Mouse (Mus musculus): Measurements from ENCODE around the gene Ppp1r11. TPM values are rescaled to one million over a fixed set of nuclear protein-coding genes. Genes with fewer than 3 reads are reported as not detected.

Gene Ppp1r11
- polyA plus RNA-seq, 1 experiment from 2014 or later: 176 TPM

DNA sequence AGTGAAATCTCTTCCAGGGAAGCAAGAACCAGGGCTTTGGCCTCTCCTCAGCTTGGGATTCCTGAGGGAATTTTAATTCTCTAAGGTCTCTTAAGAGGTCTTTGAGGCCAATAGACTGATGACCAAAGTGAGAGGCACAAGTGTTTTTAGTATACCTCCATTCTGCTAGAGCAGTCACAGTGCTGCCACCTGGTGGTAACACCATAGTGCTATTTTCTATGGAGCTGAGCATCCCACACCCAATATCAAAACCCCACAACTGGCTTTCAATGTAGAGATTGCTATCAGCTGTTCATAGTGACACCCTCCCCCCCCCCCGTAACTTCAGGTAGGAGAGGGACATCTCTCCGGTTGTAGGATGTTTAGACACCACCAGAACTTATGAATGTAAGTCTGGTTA, 37.4 kb downstream of the Ppp1r11 start:
- DNase-seq: peak; percentile 89
- no peaks in the 10 kb centered on the region for H3K4me1 ChIP-seq (ENCODE audit: control insufficient read depth, insufficient read depth, low read length)
- H3K4me2 ChIP-seq (ENCODE audit: low read length): no peak overlapping the region
- no peak overlapping the region for H3K9ac ChIP-seq (replicated peaks; ENCODE audit: low read length)
- no peaks in the 10 kb centered on the region for H3K36me3 ChIP-seq (ENCODE audit: control insufficient read depth, insufficient read depth, low read length)
- no peak overlapping the region for H3K4me3 ChIP-seq (replicated peaks; ENCODE audit: low read depth, low read length)
- ATAC-seq (ENCODE audit: low FRiP score, low TSS enrichment): no peak
- no peaks in the 10 kb centered on the region for H3K27me3 ChIP-seq (ENCODE audit: control insufficient read depth, insufficient read depth, low read length)
- no peaks in the 10 kb centered on the region for H3K9me3 ChIP-seq (ENCODE audit: control insufficient read depth, low read length)
- no peak overlapping the region for H3K27ac ChIP-seq (replicated peaks; ENCODE audit: low read depth, low read length)
- 14% methylated on average over 2 of the region's 2 CpGs for WGBS

- H3K27ac ChIP-seq (replicated peaks; ENCODE audit: low read depth, low read length): no peak overlapping the region
- H3K4me1 ChIP-seq (ENCODE audit: control insufficient read depth, insufficient read depth, low read length): no peaks in the 10 kb centered on the region
- no peaks in the 10 kb centered on the region for H3K36me3 ChIP-seq (ENCODE audit: control insufficient read depth, insufficient read depth, low read length)
- H3K27me3 ChIP-seq (ENCODE audit: control insufficient read depth, insufficient read depth, low read length): no peaks in the 10 kb centered on the region
- H3K4me3 ChIP-seq (replicated peaks; ENCODE audit: low read depth, low read length): no peak overlapping the region
- WGBS: 79% methylated on average over 2 of the region's 2 CpGs
- H3K4me2 ChIP-seq (ENCODE audit: low read length): no peak overlapping the region
- no peaks in the 10 kb centered on the region for H3K9me3 ChIP-seq (ENCODE audit: control insufficient read depth, low read length)
- no peak for ATAC-seq (ENCODE audit: low FRiP score, low TSS enrichment)
- no peak overlapping the region for H3K9ac ChIP-seq (replicated peaks; ENCODE audit: low read length)
- no peak for DNase-seq
These were observed 39.5 kb downstream of the Ppp1r11 start for GRCm38 (mm10) chr17:36912031-36912430.

DNA sequence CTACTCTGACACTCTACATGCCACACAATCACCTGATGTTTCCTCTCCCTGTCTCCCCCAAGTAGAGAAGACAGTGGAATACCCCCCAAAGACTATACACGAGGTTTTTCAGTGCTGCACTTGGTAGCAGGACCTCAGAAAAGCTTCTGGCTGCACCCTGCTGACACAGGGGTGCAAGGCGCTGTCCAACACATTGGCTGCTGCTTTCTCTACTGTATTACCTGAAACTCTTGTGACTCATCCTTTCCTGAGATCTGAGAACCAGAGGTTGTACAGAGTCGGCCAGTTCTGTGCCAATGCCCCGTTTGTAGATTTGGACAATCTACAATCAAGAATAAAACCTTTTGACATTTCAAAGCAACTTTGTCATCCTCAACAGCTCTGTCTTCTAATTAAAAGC, 41.7 kb downstream of the Ppp1r11 start:
- Histone ChIP-seq H3K9me3 (ENCODE audit: control insufficient read depth, low read length) (no peaks in the 10 kb centered on the region), H3K27me3 (ENCODE audit: control insufficient read depth, insufficient read depth, low read length) (no peaks in the 10 kb centered on the region), H3K4me3 (replicated peaks; ENCODE audit: low read depth, low read length) (no peak overlapping the region), H3K36me3 (ENCODE audit: control insufficient read depth, insufficient read depth, low read length) (no peaks in the 10 kb centered on the region), H3K27ac (replicated peaks; ENCODE audit: low read depth, low read length) (no peak overlapping the region), H3K4me1 (ENCODE audit: control insufficient read depth, insufficient read depth, low read length) (no peaks in the 10 kb centered on the region), H3K4me2 (ENCODE audit: low read length) (no peak overlapping the region), H3K9ac (replicated peaks; ENCODE audit: low read length) (no peak overlapping the region)
- no peak for ATAC-seq (ENCODE audit: low FRiP score, low TSS enrichment)
- WGBS: 59% methylated on average over 4 of the region's 4 CpGs
- DNase-seq: no peak

- no peak for DNase-seq
- 51% methylated on average over 1 of the region's 1 CpGs for WGBS
- no peak overlapping the region for H3K4me2 ChIP-seq (ENCODE audit: low read length)
These were observed 43.3 kb downstream of the Ppp1r11 start for GRCm38 (mm10) chr17:36908235-36908634.

GRCm38 (mm10) chr17:36903651-36904050, 47.9 kb downstream of the Ppp1r11 start:
- 74% methylated on average over 3 of the region's 3 CpGs for WGBS

More at GRCm38 (mm10) chr17:36908235-36908634, 43.3 kb downstream of the Ppp1r11 start:
- no peaks in the 10 kb centered on the region for H3K36me3 ChIP-seq (ENCODE audit: control insufficient read depth, insufficient read depth, low read length)
- H3K4me1 ChIP-seq (ENCODE audit: control insufficient read depth, insufficient read depth, low read length): no peaks in the 10 kb centered on the region
- no peak overlapping the region for H3K4me3 ChIP-seq (replicated peaks; ENCODE audit: low read depth, low read length)
- H3K9me3 ChIP-seq (ENCODE audit: control insufficient read depth, low read length): no peaks in the 10 kb centered on the region
- H3K27ac ChIP-seq (replicated peaks; ENCODE audit: low read depth, low read length): no peak overlapping the region
- no peak for ATAC-seq (ENCODE audit: low FRiP score, low TSS enrichment)
- H3K9ac ChIP-seq (replicated peaks; ENCODE audit: low read length): no peak overlapping the region
- no peaks in the 10 kb centered on the region for H3K27me3 ChIP-seq (ENCODE audit: control insufficient read depth, insufficient read depth, low read length)

GRCm38 (mm10) chr17:36900691-36901090, 50.9 kb downstream of the Ppp1r11 start:
- DNase-seq: peak; percentile 38
- H3K4me1 ChIP-seq (ENCODE audit: control insufficient read depth, insufficient read depth, low read length): no peaks in the 10 kb centered on the region
- H3K27ac ChIP-seq (replicated peaks; ENCODE audit: low read depth, low read length): no peak overlapping the region
- WGBS: 31% methylated on average over 1 of the region's 1 CpGs
- no peak for ATAC-seq (ENCODE audit: low FRiP score, low TSS enrichment)
- H3K4me3 ChIP-seq (replicated peaks; ENCODE audit: low read depth, low read length): no peak overlapping the region
- H3K27me3 ChIP-seq (ENCODE audit: control insufficient read depth, insufficient read depth, low read length): no peaks in the 10 kb centered on the region
- no peaks in the 10 kb centered on the region for H3K36me3 ChIP-seq (ENCODE audit: control insufficient read depth, insufficient read depth, low read length)
- no peak overlapping the region for H3K4me2 ChIP-seq (ENCODE audit: low read length)
- no peaks in the 10 kb centered on the region for H3K9me3 ChIP-seq (ENCODE audit: control insufficient read depth, low read length)
- no peak overlapping the region for H3K9ac ChIP-seq (replicated peaks; ENCODE audit: low read length)

More at GRCm38 (mm10) chr17:36903651-36904050, 47.9 kb downstream of the Ppp1r11 start:
- Histone ChIP-seq H3K4me2 (ENCODE audit: low read length) (no peak overlapping the region), H3K9me3 (ENCODE audit: control insufficient read depth, low read length) (no peaks in the 10 kb centered on the region), H3K4me1 (ENCODE audit: control insufficient read depth, insufficient read depth, low read length) (no peaks in the 10 kb centered on the region), H3K27me3 (ENCODE audit: control insufficient read depth, insufficient read depth, low read length) (no peaks in the 10 kb centered on the region), H3K36me3 (ENCODE audit: control insufficient read depth, insufficient read depth, low read length) (no peaks in the 10 kb centered on the region), H3K4me3 (replicated peaks; ENCODE audit: low read depth, low read length) (no peak overlapping the region), H3K27ac (replicated peaks; ENCODE audit: low read depth, low read length) (no peak overlapping the region), H3K9ac (replicated peaks; ENCODE audit: low read length) (no peak overlapping the region)
- DNase-seq: no peak
- no peak for ATAC-seq (ENCODE audit: low FRiP score, low TSS enrichment)

GRCm38 (mm10) chr17:36900001-36900400, 51.5 kb downstream of the Ppp1r11 start:
- no peaks in the 10 kb centered on the region for H3K36me3 ChIP-seq (ENCODE audit: control insufficient read depth, insufficient read depth, low read length)
- no peak overlapping the region for H3K9ac ChIP-seq (replicated peaks; ENCODE audit: low read length)
- no peaks in the 10 kb centered on the region for H3K4me1 ChIP-seq (ENCODE audit: control insufficient read depth, insufficient read depth, low read length)
- DNase-seq (no peak), ATAC-seq (ENCODE audit: low FRiP score, low TSS enrichment) (no peak)
- no peaks in the 10 kb centered on the region for H3K9me3 ChIP-seq (ENCODE audit: control insufficient read depth, low read length)
- no peaks in the 10 kb centered on the region for H3K27me3 ChIP-seq (ENCODE audit: control insufficient read depth, insufficient read depth, low read length)
- no peak overlapping the region for H3K4me3 ChIP-seq (replicated peaks; ENCODE audit: low read depth, low read length)
- WGBS: 88% methylated on average over 5 of the region's 5 CpGs
- no peak overlapping the region for H3K27ac ChIP-seq (replicated peaks; ENCODE audit: low read depth, low read length)
- no peak overlapping the region for H3K4me2 ChIP-seq (ENCODE audit: low read length)

GRCm38 (mm10) chr17:36899376-36899775, 52.2 kb downstream of the Ppp1r11 start:
- Histone ChIP-seq H3K9ac (replicated peaks; ENCODE audit: low read length) (no peak overlapping the region), H3K36me3 (ENCODE audit: control insufficient read depth, insufficient read depth, low read length) (no peaks in the 10 kb centered on the region), H3K27ac (replicated peaks; ENCODE audit: low read depth, low read length) (no peak overlapping the region), H3K27me3 (ENCODE audit: control insufficient read depth, insufficient read depth, low read length) (no peaks in the 10 kb centered on the region), H3K9me3 (ENCODE audit: control insufficient read depth, low read length) (no peaks in the 10 kb centered on the region), H3K4me1 (ENCODE audit: control insufficient read depth, insufficient read depth, low read length) (no peaks in the 10 kb centered on the region), H3K4me3 (replicated peaks; ENCODE audit: low read depth, low read length) (no peak overlapping the region), H3K4me2 (ENCODE audit: low read length) (no peak overlapping the region)
- DNase-seq (no peak), ATAC-seq (ENCODE audit: low FRiP score, low TSS enrichment) (no peak)
- WGBS: 88% methylated on average over 4 of the region's 4 CpGs

Measured in midbrain, embryonic 14.5 days (tissue).